Mouse (Mus musculus) MEL (cell line): Measurements from ENCODE around the gene Gm10401.

Experiments
- CTCF ChIP-seq, 3 experiments: IDR thresholded peaks in 2 of 3; conservative IDR thresholded peaks in 1 of 3; 2 replicates each; pipeline ENCODE4 v1.5.1; 2011 to 2012; ENCODE audit warnings: low read length in 3 of 3, low read depth in 2 of 3, mild to moderate bottlenecking in 2 of 3, improper control_type of control experiment in 1 of 3, inconsistent platforms in 1 of 3, mixed read lengths in 1 of 3, moderate library complexity in 1 of 3; ENCODE audit not compliant: control insufficient read depth in 1 of 3, insufficient read depth in 1 of 3, poor library complexity in 1 of 3, severe bottlenecking in 1 of 3
- MYC ChIP-seq: IDR thresholded peaks from 2 replicates; pipeline ENCODE4 v1.6.1; 2011; ENCODE audit warnings: low read depth, mild to moderate bottlenecking, low read length, improper control_type of control experiment, moderate library complexity
- POLR2A ChIP-seq, 2 experiments: IDR thresholded peaks; 2 replicates each; pipeline ENCODE4 v1.6.1; 2011 to 2012; ENCODE audit warnings: low read length in 2 of 2, mild to moderate bottlenecking in 2 of 2, control low read depth in 1 of 2, improper control_type of control experiment in 1 of 2, low read depth in 1 of 2, moderate library complexity in 1 of 2; ENCODE audit not compliant: control insufficient read depth in 1 of 2, insufficient read depth in 1 of 2, poor library complexity in 1 of 2
- POLR2AphosphoS2 ChIP-seq: IDR thresholded peaks from 2 replicates; pipeline ENCODE4 v1.6.1; 2011; ENCODE audit warnings: low read length, improper control_type of control experiment
- TBP ChIP-seq: IDR thresholded peaks from 2 replicates; pipeline ENCODE4 v1.8.0; 2011; ENCODE audit warnings: low read depth, low read length, improper control_type of control experiment
- USF1 ChIP-seq: IDR thresholded peaks from 2 replicates; pipeline ENCODE4 v1.6.1; 2014; ENCODE audit warnings: low read depth, mild to moderate bottlenecking, inconsistent platforms, low read length, improper control_type of control experiment, moderate library complexity
- ZC3H11A ChIP-seq: IDR thresholded peaks from 2 replicates; pipeline ENCODE4 v1.6.1; 2012; ENCODE audit warnings: low read depth, mild to moderate bottlenecking, inconsistent platforms, low read length, improper control_type of control experiment

DNA sequence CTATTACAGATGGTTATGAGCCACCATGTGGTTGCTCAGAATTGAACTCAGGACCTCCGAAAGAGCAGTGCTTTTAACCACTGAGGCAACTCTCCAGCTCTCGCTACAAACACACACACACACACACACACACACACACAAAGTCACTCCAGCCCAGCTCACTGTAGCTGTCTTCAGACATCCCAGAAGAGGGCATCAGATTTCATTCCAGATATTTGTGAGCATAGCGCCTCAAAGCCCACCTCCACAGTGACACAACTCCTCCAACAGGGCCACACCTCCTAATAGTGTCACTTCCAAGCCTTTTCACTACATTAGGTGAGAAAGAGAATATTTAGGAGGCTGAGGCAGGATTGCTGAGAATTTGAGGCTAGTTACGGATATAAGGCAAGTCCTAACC, 41.0 kb upstream of the Gm10401 start:
- TF ChIP-seq MYC (no peak), POLR2A (IDR thresholded peaks at IDR 0.05; ENCODE audit: control insufficient read depth in 1 of 2, insufficient read depth in 1 of 2, low read depth in 1 of 2, low read length in 2 of 2, poor library complexity in 1 of 2) (no peak), USF1 (no peak), CTCF (IDR thresholded peaks at IDR 0.05 in 2 of 3, conservative IDR thresholded peaks at IDR 0.05 in 1 of 3; ENCODE audit: control insufficient read depth in 1 of 3, insufficient read depth in 1 of 3, low read depth in 2 of 3, low read length in 3 of 3, poor library complexity in 1 of 3, severe bottlenecking in 1 of 3) (no peak), TBP (no peak), ZC3H11A (no peak), POLR2AphosphoS2 (no peak)
